Mouse (Mus musculus) c-Kit-negative CD71-positive TER-119-positive erythroid progenitor cells, embryonic 14.5 days (primary cell): ENCODE measurements around the gene Slc25a41.
A peak's percentile ranks its signal among the peaks of the same experiment; 100 is the strongest.
"Not testable (repeated sequence)": the region's sequence is repeated elsewhere in the genome, so short reads cannot be mapped to it uniquely, and the experiment has no call there.

ENCODE experiments used
- DNase-seq: peaks from one replicate; pipeline ENCODE4 v3.0.0-alpha.2; 2013; ENCODE audit warnings: low read depth, low spot score

Gene Slc25a41

GRCm38 (mm10) chr17:57041554-57041953, at the start of gene Slc25a41:
Slc25a41 (minus strand) TSS chr17:57041654.
- no peak for DNase-seq

GRCm38 (mm10) chr17:57087049-57087832, 45.8 kb upstream of the Slc25a41 start, which contains the start of gene Tubb4a:
Tubb4a (minus strand) TSS chr17:57087782.
- no peak for DNase-seq

- DNase-seq: no peak
These were observed 44.7 kb upstream of the Slc25a41 start for GRCm38 (mm10) chr17:57085970-57086757.

- DNase-seq: no peak
These were observed 41.0 kb upstream of the Slc25a41 start for GRCm38 (mm10) chr17:57082481-57082880.

GRCm38 (mm10) chr17:57081234-57081842, 39.9 kb upstream of the Slc25a41 start:
- no peak for DNase-seq

GRCm38 (mm10) chr17:57079919-57080318, 38.5 kb upstream of the Slc25a41 start:
- DNase-seq: no peak

GRCm38 (mm10) chr17:57078336-57078735, 36.9 kb upstream of the Slc25a41 start, which contains the start of gene Dennd1c:
Dennd1c (minus strand) TSS chr17:57078514.
- DNase-seq: no peak

GRCm38 (mm10) chr17:57076916-57077315, 35.5 kb upstream of the Slc25a41 start:
- no peak for DNase-seq

- DNase-seq: no peak
These were observed 29.2 kb upstream of the Slc25a41 start for GRCm38 (mm10) chr17:57070699-57071098.

GRCm38 (mm10) chr17:57070272-57070671, 28.8 kb upstream of the Slc25a41 start:
- DNase-seq: no peak

GRCm38 (mm10) chr17:57066908-57067307, 25.5 kb upstream of the Slc25a41 start:
- no peak for DNase-seq

- no peak for DNase-seq
These were observed 21.6 kb upstream of the Slc25a41 start for GRCm38 (mm10) chr17:57063031-57063430.

- DNase-seq: no peak
These were observed 21.1 kb upstream of the Slc25a41 start for GRCm38 (mm10) chr17:57062548-57062947.

- DNase-seq: no peak
These were observed 20.6 kb upstream of the Slc25a41 start for GRCm38 (mm10) chr17:57062011-57062521.

GRCm38 (mm10) chr17:57061069-57061468, 19.6 kb upstream of the Slc25a41 start:
- no peak for DNase-seq

GRCm38 (mm10) chr17:57060231-57060801, 18.9 kb upstream of the Slc25a41 start:
- DNase-seq: peak; percentile 79

GRCm38 (mm10) chr17:57059486-57059977, 18.1 kb upstream of the Slc25a41 start, which contains the start of gene Slc25a23:
Slc25a23 (minus strand) TSS chr17:57059863.
- no peak for DNase-seq

- DNase-seq: no peak
These were observed 17.5 kb upstream of the Slc25a41 start, which contains the start of gene Crb3 for GRCm38 (mm10) chr17:57058891-57059485. Crb3 (plus strand) TSS chr17:57059105.

GRCm38 (mm10) chr17:57056246-57056645, 14.8 kb upstream of the Slc25a41 start:
- no peak for DNase-seq

- DNase-seq: not testable (repeated sequence)
These were observed 10.2 kb upstream of the Slc25a41 start for GRCm38 (mm10) chr17:57051679-57052078.

- no peak for DNase-seq
These were observed 7.4 kb upstream of the Slc25a41 start for GRCm38 (mm10) chr17:57048816-57049215.
